Mouse (Mus musculus): ENCODE data around the gene Slc28a3. TPM values are rescaled to one million over a fixed set of nuclear protein-coding genes. Genes with fewer than 3 reads are reported as not detected.

The Slc28a3 gene
- not detected in 2 replicates for polyA plus RNA-seq (2015; fragmentation: Nextera tagmentation; extraction: Ambion mirVana)

GRCm38 (mm10) chr13:58610716-58611115 is at the start of gene Slc28a3:
Slc28a3 (minus strand) TSS chr13:58610877.
- Histone ChIP-seq H3K36me3 (ENCODE audit: insufficient read depth, low read length) (no peaks in the 10 kb centered on the region), H3K4me3 (replicated peaks; ENCODE audit: low read depth, low read length) (no peak within 1 kb of the TSS), H3K9ac (ENCODE audit: low read depth, low read length) (no peak within 1 kb of the TSS), H3K9me3 (replicated peaks; ENCODE audit: low read length) (no peaks in the 10 kb centered on the region), H3K4me1 (replicated peaks; ENCODE audit: insufficient read depth, low read length) (no peaks in the 10 kb centered on the region), H3K27me3 (ENCODE audit: insufficient read depth, low read length) (no peaks in the 10 kb centered on the region), H3K27ac (no peak within 1 kb of the TSS), H3K4me2 (ENCODE audit: low read length) (no peak within 1 kb of the TSS)
- TF ChIP-seq CTCF (IDR thresholded peaks at IDR 0.05; ENCODE audit: low read depth), result no peak
- 9% methylated on average over 12 of the region's 12 CpGs for WGBS
- ATAC-seq (replicated peaks; ENCODE audit: low FRiP score, low read depth) (no peak), DNase-seq (ENCODE audit: low spot score) (no peak)

- no peak for DNase-seq (ENCODE audit: low spot score)
- 55% methylated on average over 9 of the region's 9 CpGs for WGBS
Observed at GRCm38 (mm10) chr13:58657987-58658386, 47.3 kb upstream of the Slc28a3 start.

DNA sequence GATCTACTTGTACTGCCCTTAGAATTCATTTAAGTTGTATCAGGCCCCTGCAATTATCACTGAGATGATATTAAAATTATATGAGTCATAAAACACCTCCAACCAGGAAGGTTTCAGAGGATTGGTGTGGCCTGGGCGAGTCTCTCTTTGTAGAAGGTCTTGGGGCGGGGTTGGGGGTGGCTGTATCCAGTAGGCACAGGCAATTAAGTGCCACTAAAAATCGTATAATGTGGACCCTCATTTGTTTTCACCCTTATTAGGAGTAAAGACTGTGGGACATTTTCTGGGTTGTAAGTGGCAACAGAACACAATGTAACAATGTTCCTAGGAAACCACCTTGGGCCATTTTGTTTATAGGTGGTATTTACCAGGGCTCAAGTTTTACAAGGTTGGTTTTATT is 46.2 kb upstream of the Slc28a3 start:
- Histone ChIP-seq H3K4me1 (replicated peaks; ENCODE audit: insufficient read depth, low read length) (no peaks in the 10 kb centered on the region), H3K27me3 (ENCODE audit: insufficient read depth, low read length) (no peaks in the 10 kb centered on the region), H3K4me2 (ENCODE audit: low read length) (no peak overlapping the region), H3K9me3 (replicated peaks; ENCODE audit: low read length) (no peaks in the 10 kb centered on the region), H3K4me3 (replicated peaks; ENCODE audit: low read depth, low read length) (no peak overlapping the region), H3K9ac (ENCODE audit: low read depth, low read length) (no peak overlapping the region), H3K27ac (no peak overlapping the region), H3K36me3 (ENCODE audit: insufficient read depth, low read length) (no peaks in the 10 kb centered on the region)
- DNase-seq (ENCODE audit: low spot score), result no peak
- no peak for TF ChIP-seq CTCF (IDR thresholded peaks at IDR 0.05; ENCODE audit: low read depth)
- 64% methylated on average over 3 of the region's 3 CpGs for WGBS
- ATAC-seq (replicated peaks; ENCODE audit: low FRiP score, low read depth), result no peak

More at GRCm38 (mm10) chr13:58657987-58658386, 47.3 kb upstream of the Slc28a3 start:
- Histone ChIP-seq H3K27ac (no peak overlapping the region), H3K9ac (ENCODE audit: low read depth, low read length) (no peak overlapping the region), H3K4me3 (replicated peaks; ENCODE audit: low read depth, low read length) (no peak overlapping the region), H3K36me3 (ENCODE audit: insufficient read depth, low read length) (no peaks in the 10 kb centered on the region), H3K4me2 (ENCODE audit: low read length) (no peak overlapping the region), H3K9me3 (replicated peaks; ENCODE audit: low read length) (no peaks in the 10 kb centered on the region), H3K27me3 (ENCODE audit: insufficient read depth, low read length) (no peaks in the 10 kb centered on the region), H3K4me1 (replicated peaks; ENCODE audit: insufficient read depth, low read length) (no peaks in the 10 kb centered on the region)
- no peak for ATAC-seq (replicated peaks; ENCODE audit: low FRiP score, low read depth)
- TF ChIP-seq CTCF (IDR thresholded peaks at IDR 0.05; ENCODE audit: low read depth), result no peak

DNA sequence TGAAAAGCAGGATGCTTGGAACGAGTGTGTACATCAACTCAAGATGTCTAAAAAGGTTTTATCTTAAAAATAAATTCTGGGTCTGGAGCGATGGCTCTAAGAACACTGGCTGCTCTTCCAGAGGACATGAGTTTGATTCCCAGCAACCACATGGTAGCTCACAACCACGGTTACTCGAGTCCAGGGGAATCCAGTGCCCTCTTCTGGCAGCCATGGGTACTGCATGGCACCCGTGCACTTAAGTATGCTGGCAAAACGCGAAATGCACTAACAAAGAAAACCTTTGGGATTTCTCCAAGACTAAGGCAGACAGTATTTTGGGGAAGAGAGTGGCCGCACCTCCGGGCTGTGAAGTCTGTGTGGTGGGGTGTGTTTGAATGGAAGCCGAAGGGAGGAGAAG is 44.9 kb upstream of the Slc28a3 start:
- WGBS, result 85% methylated on average over 10 of the region's 10 CpGs
- Histone ChIP-seq H3K36me3 (ENCODE audit: insufficient read depth, low read length) (no peaks in the 10 kb centered on the region), H3K9ac (ENCODE audit: low read depth, low read length) (no peak overlapping the region), H3K4me3 (replicated peaks; ENCODE audit: low read depth, low read length) (no peak overlapping the region), H3K4me2 (ENCODE audit: low read length) (no peak overlapping the region), H3K27ac (no peak overlapping the region), H3K27me3 (ENCODE audit: insufficient read depth, low read length) (no peaks in the 10 kb centered on the region), H3K4me1 (replicated peaks; ENCODE audit: insufficient read depth, low read length) (no peaks in the 10 kb centered on the region), H3K9me3 (replicated peaks; ENCODE audit: low read length) (no peaks in the 10 kb centered on the region)
- peak; percentile 35; the same call in 1 of the 2 replicates for TF ChIP-seq CTCF (IDR thresholded peaks at IDR 0.05; ENCODE audit: low read depth)
- ATAC-seq (replicated peaks; ENCODE audit: low FRiP score, low read depth), result no peak
- DNase-seq (ENCODE audit: low spot score), result no peak

DNA sequence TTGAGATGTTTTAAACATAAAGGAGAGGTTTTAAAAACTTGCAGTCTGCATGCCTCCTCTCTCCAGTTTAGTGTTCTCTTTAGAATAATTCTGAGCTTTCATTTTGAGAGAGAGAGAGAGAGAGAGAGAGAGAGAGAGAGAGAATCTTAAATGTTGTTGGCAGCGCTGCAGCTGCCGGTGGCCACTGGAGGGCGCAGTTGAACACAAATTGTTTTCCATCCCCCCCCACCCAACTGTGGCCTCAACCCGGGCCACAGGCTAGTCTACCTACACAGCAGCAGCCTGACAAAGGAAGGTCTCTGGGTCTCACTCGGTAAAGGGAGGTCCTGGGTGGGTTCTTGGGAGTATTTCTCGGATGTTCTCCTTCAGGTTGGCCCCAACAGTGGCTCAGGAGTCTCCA is 29.7 kb upstream of the Slc28a3 start:
- no peak for ATAC-seq (replicated peaks; ENCODE audit: low FRiP score, low read depth)

DNA sequence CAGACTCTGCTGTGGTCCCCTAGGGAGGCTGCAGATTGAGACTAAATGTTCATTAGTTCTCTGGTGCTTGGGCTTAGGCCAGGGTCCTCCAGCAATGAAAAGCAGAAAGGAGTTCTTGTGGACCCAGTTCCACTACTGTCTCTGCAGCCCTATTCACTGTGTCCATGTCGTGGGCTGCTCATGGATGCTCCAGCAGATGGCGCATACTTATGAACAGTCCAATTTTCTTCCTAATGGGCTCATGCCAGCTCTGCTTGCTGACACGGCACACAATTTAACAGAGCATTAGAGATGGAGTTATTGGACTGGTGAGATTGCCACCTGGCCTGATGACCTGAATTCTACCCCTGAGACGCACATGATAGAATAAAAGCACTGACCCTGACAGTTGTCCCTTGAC is 28.3 kb upstream of the Slc28a3 start:
- TF ChIP-seq CTCF (IDR thresholded peaks at IDR 0.05; ENCODE audit: low read depth), result peak; percentile 69
- no peaks in the 10 kb centered on the region for H3K4me1 ChIP-seq (replicated peaks; ENCODE audit: insufficient read depth, low read length)
- 33% methylated on average over 4 of the region's 4 CpGs for WGBS
- H3K27ac ChIP-seq, result no peak overlapping the region
- no peak overlapping the region for H3K4me2 ChIP-seq (ENCODE audit: low read length)
- no peaks in the 10 kb centered on the region for H3K36me3 ChIP-seq (ENCODE audit: insufficient read depth, low read length)
- H3K27me3 ChIP-seq (ENCODE audit: insufficient read depth, low read length), result no peaks in the 10 kb centered on the region
- no peak overlapping the region for H3K9ac ChIP-seq (ENCODE audit: low read depth, low read length)
- DNase-seq (ENCODE audit: low spot score) (peak; percentile 68), ATAC-seq (replicated peaks; ENCODE audit: low FRiP score, low read depth) (no peak)
- no peak overlapping the region for H3K4me3 ChIP-seq (replicated peaks; ENCODE audit: low read depth, low read length)
- no peaks in the 10 kb centered on the region for H3K9me3 ChIP-seq (replicated peaks; ENCODE audit: low read length)

More for the DNA sequence above, 29.7 kb upstream of the Slc28a3 start:
- TF ChIP-seq CTCF (IDR thresholded peaks at IDR 0.05; ENCODE audit: low read depth), result peak; percentile 78
- DNase-seq (ENCODE audit: low spot score), result peak; percentile 53
- Histone ChIP-seq H3K4me3 (replicated peaks; ENCODE audit: low read depth, low read length) (no peak overlapping the region), H3K9me3 (replicated peaks; ENCODE audit: low read length) (no peaks in the 10 kb centered on the region), H3K4me1 (replicated peaks; ENCODE audit: insufficient read depth, low read length) (no peaks in the 10 kb centered on the region), H3K36me3 (ENCODE audit: insufficient read depth, low read length) (no peaks in the 10 kb centered on the region), H3K4me2 (ENCODE audit: low read length) (no peak overlapping the region), H3K27me3 (ENCODE audit: insufficient read depth, low read length) (no peaks in the 10 kb centered on the region), H3K9ac (ENCODE audit: low read depth, low read length) (no peak overlapping the region), H3K27ac (no peak overlapping the region)
- 12% methylated on average over 6 of the region's 6 CpGs for WGBS
